Mouse (Mus musculus) megakaryocyte, embryonic 14.5 days (primary cell): ENCODE measurements around the gene Nacc1.

Source experiments
- FLI1 ChIP-seq: IDR thresholded peaks from 2 replicates; pipeline ENCODE4 v1.6.1; 2012; ENCODE audit warnings: low read length, inconsistent platforms, mixed read lengths
- GATA1 ChIP-seq: IDR thresholded peaks from 3 replicates; pipeline ENCODE4 v1.6.1; 2012; ENCODE audit warnings: mixed read lengths, low read length, inconsistent platforms, borderline replicate concordance

DNA sequence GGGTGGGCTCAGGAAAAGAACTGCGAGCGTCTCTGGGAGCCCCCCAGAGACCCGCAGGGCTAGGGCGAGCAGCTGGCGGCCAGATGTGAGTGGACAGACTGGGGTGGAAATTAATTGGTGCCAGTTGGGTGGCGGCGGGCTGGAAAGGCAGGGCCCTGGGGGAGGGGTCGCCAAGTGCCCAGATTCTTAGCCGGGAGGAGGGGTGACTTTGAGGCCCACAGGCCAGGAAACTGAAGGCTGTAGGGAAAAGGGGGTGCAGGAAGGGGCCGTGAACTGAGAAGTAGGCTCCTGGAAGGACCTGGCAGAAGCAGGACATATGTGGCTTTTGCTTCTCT, 31.5 kb downstream of the Nacc1 start:
- TF ChIP-seq GATA1 (no peak), FLI1 (no peak)
